Mouse (Mus musculus): Measurements from ENCODE around the gene Park7. TPM values are rescaled to one million over a fixed set of nuclear protein-coding genes. Genes with fewer than 3 reads are reported as not detected.

Gene Park7
- total and polyA plus RNA-seq, 3 experiments, result 337 to 555 (median 495) TPM

DNA sequence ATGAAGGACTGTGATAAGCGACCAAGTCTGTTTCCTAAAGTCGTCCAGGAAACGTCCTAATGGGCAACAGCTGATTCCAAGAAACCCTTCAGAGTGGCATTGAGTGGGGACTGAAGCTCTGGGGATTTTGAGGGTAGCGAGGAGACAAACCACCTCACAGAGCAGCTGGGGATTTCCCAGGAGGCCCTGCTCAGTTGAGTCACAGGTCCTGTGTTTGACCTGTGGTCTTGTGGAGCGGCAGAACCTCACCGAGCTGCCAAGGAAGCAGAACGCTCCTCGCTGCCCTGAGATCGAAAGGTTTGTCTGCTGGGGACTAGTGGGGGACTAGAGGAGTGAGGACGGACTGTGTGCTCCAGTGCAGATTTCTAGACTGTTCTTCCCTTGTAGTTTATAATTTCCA, 13.6 kb upstream of the Park7 start (continued):
- TF ChIP-seq HCFC1 (IDR thresholded peaks at IDR 0.05; ENCODE audit: low read depth, low read length) (peak; percentile 36), BHLHE40 (IDR thresholded peaks at IDR 0.05; ENCODE audit: low read depth, low read length) (peak; percentile 83), TCF12 (IDR thresholded peaks at IDR 0.05; ENCODE audit: low read depth, low read length) (peak; percentile 62; the same call in 1 of the 2 replicates), ZC3H11A (IDR thresholded peaks at IDR 0.05; ENCODE audit: low read depth, low read length) (no peak), JUN (IDR thresholded peaks at IDR 0.05; ENCODE audit: insufficient read depth, low read depth, low read length) (no peak), TBP (conservative IDR thresholded peaks at IDR 0.05; ENCODE audit: low read depth, low read length) (no peak), KAT2A (IDR thresholded peaks at IDR 0.05; ENCODE audit: insufficient replicate concordance, low read length) (0 out of 2 replicates have a peak, but pooled peaks have one; percentile 22), USF2 (conservative IDR thresholded peaks at IDR 0.05; ENCODE audit: low read depth, low read length) (no peak), ZNF384 (IDR thresholded peaks at IDR 0.05; ENCODE audit: low read depth, low read length) (no peak), MAZ (IDR thresholded peaks at IDR 0.05; ENCODE audit: low read depth, low read length) (no peak), SMC3 (IDR thresholded peaks at IDR 0.05; ENCODE audit: low read depth, low read length) (no peak), NELFE (IDR thresholded peaks at IDR 0.05; ENCODE audit: low read depth, low read length) (no peak), PAX5 (IDR thresholded peaks at IDR 0.05; ENCODE audit: low read length) (no peak), POLR2AphosphoS2 (IDR thresholded peaks at IDR 0.05; ENCODE audit: low read depth, low read length) (no peak), SIN3A (IDR thresholded peaks at IDR 0.05; ENCODE audit: low read length) (no peak; the same call in 1 of the 2 replicates), CHD2 (IDR thresholded peaks at IDR 0.05; ENCODE audit: low read length) (0 out of 2 replicates have a peak, but pooled peaks have one; percentile 33), POLR2A (IDR thresholded peaks at IDR 0.05; ENCODE audit: low read depth, low read length) (peak; percentile 66)

DNA sequence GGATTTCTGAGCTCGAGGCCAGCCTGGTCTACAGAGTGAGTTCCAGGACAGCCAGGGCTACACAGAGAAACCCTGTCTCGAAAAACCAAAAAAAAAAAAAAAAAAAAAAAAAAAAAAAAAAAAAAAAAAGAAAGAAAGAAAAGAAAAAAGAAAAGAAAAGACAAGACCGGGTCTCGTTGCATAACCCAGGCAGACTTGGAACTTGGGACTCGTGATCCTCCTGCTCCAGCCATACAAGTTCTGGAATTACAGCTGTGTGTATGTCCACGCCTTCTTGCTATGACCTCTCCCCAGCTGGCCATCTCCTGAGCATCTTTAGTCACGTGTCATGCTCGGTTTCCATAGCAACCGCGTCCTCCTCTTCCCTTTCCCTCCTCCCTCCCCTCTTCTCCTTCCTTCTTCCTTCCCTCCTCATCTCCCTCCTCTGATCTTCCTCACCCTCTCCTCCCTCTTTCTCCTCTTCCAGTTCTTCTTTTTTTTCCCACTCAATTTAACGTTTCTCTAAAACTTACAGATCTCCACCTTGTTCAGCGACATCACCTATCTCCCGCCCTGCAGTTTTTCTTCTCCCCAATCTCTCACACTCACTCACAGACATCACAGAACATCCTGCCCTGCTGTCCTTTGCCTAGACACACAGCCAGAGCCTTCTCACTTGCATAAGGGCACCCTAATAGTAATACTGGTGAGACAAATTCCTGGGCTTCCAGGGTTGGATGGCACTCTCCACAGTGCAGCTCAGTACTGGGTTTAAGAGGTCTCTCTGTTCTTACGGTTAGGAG, 12.9 kb upstream of the Park7 start:
- peak overlapping the region in 2 of 3 experiments; percentile 11 to 13 for H3K4me3 ChIP-seq (replicated peaks in 1 of 3; ENCODE audit: low read depth in 2 of 3, low read length in 2 of 3, poor library complexity in 1 of 3)
- DNase-seq (ENCODE audit: extremely low read depth), result peak; percentile 79
- peaks cover 10 to 20% of the 10 kb centered on the region in 2 experiments for H3K4me1 ChIP-seq (ENCODE audit: control insufficient read depth in 1 of 2, insufficient read depth in 2 of 2)
- H3K9me3 ChIP-seq (replicated peaks; ENCODE audit: low read length), result peaks cover under 1% of the 10 kb centered on the region
- no peaks in the 10 kb centered on the region for H3K79me2 ChIP-seq (replicated peaks; ENCODE audit: control insufficient read depth, extremely low read depth, insufficient read depth, poor library complexity, severe bottlenecking)
- TF ChIP-seq NELFE (IDR thresholded peaks at IDR 0.05; ENCODE audit: low read depth, low read length) (no peak), USF2 (conservative IDR thresholded peaks at IDR 0.05; ENCODE audit: low read depth, low read length) (peak; percentile 79), MAX (IDR thresholded peaks at IDR 0.05; ENCODE audit: low read length) (peak; percentile 79), UBTF (IDR thresholded peaks at IDR 0.05; ENCODE audit: low read depth, low read length) (no peak), HCFC1 (IDR thresholded peaks at IDR 0.05; ENCODE audit: low read depth, low read length) (no peak), KAT2A (IDR thresholded peaks at IDR 0.05; ENCODE audit: insufficient replicate concordance, low read length) (no peak), MYC (IDR thresholded peaks at IDR 0.05; ENCODE audit: low read depth, low read length) (0 out of 2 replicates have a peak, but pooled peaks have one; percentile 43), SIN3A (IDR thresholded peaks at IDR 0.05; ENCODE audit: low read length) (peak; percentile 84), ZNF384 (IDR thresholded peaks at IDR 0.05; ENCODE audit: low read depth, low read length) (peak; percentile 93), ZMIZ1 (IDR thresholded peaks at IDR 0.05; ENCODE audit: low read depth, low read length) (no peak), ETS1 (conservative IDR thresholded peaks at IDR 0.05; ENCODE audit: low read depth, low read length) (0 out of 2 replicates have a peak, but pooled peaks have one; percentile 35), MXI1 (IDR thresholded peaks at IDR 0.05; ENCODE audit: low read depth, low read length) (peak; percentile 92), USF1 (IDR thresholded peaks at IDR 0.05; ENCODE audit: low read depth, low read length) (peak; percentile 82), BHLHE40 (IDR thresholded peaks at IDR 0.05; ENCODE audit: low read depth, low read length) (peak; percentile 90)
- peak overlapping the region; percentile 72 for H3K27ac ChIP-seq (ENCODE audit: insufficient read depth, low read depth)
- peak overlapping the region; percentile 95 for H3K4me2 ChIP-seq (ENCODE audit: insufficient read depth, low read depth, poor library complexity, severe bottlenecking)
- dilution Hi-C loops (cut with MboI; ENCODE audit: extremely low pct_ligation_motif_present, extremely low pct_unique_long_range_greater_than_20kb, low sequenced_read_pairs), result no loop called here
- peaks cover 2% of the 10 kb centered on the region for H3K27me3 ChIP-seq (replicated peaks)
- no peaks in the 10 kb centered on the region for H3K36me3 ChIP-seq (replicated peaks in 1 of 2; ENCODE audit: control insufficient read depth in 1 of 2, insufficient read depth in 1 of 2, low read length in 1 of 2)
- no peak overlapping the region; the same call in 1 of the 2 replicates for H3K9ac ChIP-seq (ENCODE audit: insufficient read depth, low read depth)
- in situ Hi-C loops (cut with MboI; ENCODE audit: low pct_ligation_motif_present, low pct_unique_long_range_greater_than_20kb, low sequenced_read_pairs), result no loop called here

Measured in CH12.LX (cell line).